Mouse (Mus musculus) testis, adult 2 months (tissue): ENCODE measurements around the gene Cacna1e.

ENCODE experiments used
- CTCF ChIP-seq: fragments of 200-500 bp; IDR thresholded peaks from 2 replicates; pipeline ENCODE4 v1.5.1; 2012; ENCODE audit warnings: low read depth, mild to moderate bottlenecking, inconsistent platforms, low read length, moderate library complexity; ENCODE audit not compliant: control insufficient read depth, insufficient read depth, insufficient replicate concordance
- POLR2A ChIP-seq: fragments of 200-500 bp; IDR thresholded peaks from 2 replicates; pipeline ENCODE4 v1.6.1; 2012; ENCODE audit warnings: low read depth, mild to moderate bottlenecking, inconsistent platforms, low read length, moderate library complexity; ENCODE audit not compliant: control insufficient read depth

DNA sequence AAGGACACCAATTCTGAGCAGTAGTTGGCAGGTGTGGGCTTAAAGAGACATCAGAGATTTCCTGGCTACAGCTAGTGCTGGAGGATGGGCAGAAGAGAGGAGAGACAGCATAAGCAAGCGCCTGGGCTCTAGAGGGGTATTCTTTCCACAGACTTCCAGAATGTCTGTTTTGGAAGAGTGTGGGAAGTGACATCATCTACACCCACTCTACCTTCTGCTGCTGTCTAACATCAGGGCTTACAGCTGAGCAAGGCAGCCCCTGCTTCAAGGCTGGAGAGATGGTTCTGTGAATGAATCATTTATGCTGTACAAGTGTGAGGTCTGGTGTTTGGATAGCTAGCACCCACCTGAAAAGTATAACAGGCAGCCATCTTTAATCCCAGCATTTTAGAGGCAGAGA lies 18.3 kb downstream of the Cacna1e start:
- no peak for TF ChIP-seq CTCF
- no peak for TF ChIP-seq POLR2A
